Mouse (Mus musculus) liver, embryonic 11.5 days (tissue): ENCODE measurements around the gene Pank2. TPM values are rescaled to one million over a fixed set of nuclear protein-coding genes. Genes with fewer than 3 reads are reported as not detected.

ENCODE experiments used
- ATAC-seq: fragments of 200-750 bp; cut with Nextera tagmentation; replicated peaks from 2 replicates; pipeline ENCODE4 v1.8.0; 2017; ENCODE audit warnings: moderate number of reproducible peaks, mild to moderate bottlenecking, moderate TSS enrichment, moderate library complexity; ENCODE audit not compliant: low FRiP score
- DNase-seq: peaks from one replicate; pipeline ENCODE4 v3.0.0-alpha.2; 2017; ENCODE audit warnings: low spot score
- H3K27ac ChIP-seq: fragments of 300-500 bp; sonication (generic); 2 replicates; pipeline ENCODE4 v1.5.1; 2014; ENCODE audit warnings: mild to moderate bottlenecking, low read depth, low read length, control low read depth
- H3K27me3 ChIP-seq: fragments of 300-500 bp; sonication (generic); replicated peaks from 2 replicates; pipeline ENCODE4 v1.6.1; 2014; ENCODE audit warnings: low read length, mixed read lengths; ENCODE audit not compliant: control insufficient read depth, insufficient read depth
- H3K36me3 ChIP-seq: fragments of 300-500 bp; sonication (generic); 2 replicates; pipeline ENCODE4 v1.6.1; 2014; ENCODE audit warnings: mild to moderate bottlenecking, low read length, moderate library complexity, mixed read lengths; ENCODE audit not compliant: control insufficient read depth, insufficient read depth
- H3K4me1 ChIP-seq: fragments of 300-500 bp; sonication (generic); replicated peaks from 2 replicates; pipeline ENCODE4 v1.6.1; 2014; ENCODE audit warnings: low read length, mixed read lengths; ENCODE audit not compliant: control insufficient read depth, insufficient read depth
- H3K4me2 ChIP-seq: fragments of 300-500 bp; sonication (generic); 2 replicates; pipeline ENCODE4 v1.6.1; 2014; ENCODE audit warnings: mild to moderate bottlenecking, control low read depth, moderate library complexity
- H3K4me3 ChIP-seq: fragments of 300-500 bp; sonication (generic); 2 replicates; pipeline ENCODE4 v1.5.1; 2014; ENCODE audit warnings: low read depth, low read length, control low read depth
- H3K9ac ChIP-seq: fragments of 300-500 bp; sonication (generic); 2 replicates; pipeline ENCODE4 v1.6.1; 2014; ENCODE audit warnings: low read depth, low read length, control low read depth
- H3K9me3 ChIP-seq: fragments of 300-500 bp; sonication (generic); 2 replicates; pipeline ENCODE4 v1.6.1; 2016; ENCODE audit warnings: low read length, inconsistent platforms, mixed read lengths; ENCODE audit not compliant: control insufficient read depth
- WGBS: fragments of 180-500 bp; shearing (Covaris S2); extraction: QIAGEN DNeasy Blood & Tissue Kit; methylation state at CpG from one replicate; pipeline ENCODE4 v1.1.7; 2014; 5-methylcytosine and 5-hydroxymethylcytosine counted together
- polyA plus RNA-seq: library from polyadenylated mRNA; unstranded; fragments of >200 nt; fragmentation: Nextera tagmentation; extraction: Ambion mirVana; gene quantifications from 2 replicates; pipeline ENCODE4 v1.2.1, GENCODE M21; 2014

The Pank2 gene
- polyA plus RNA-seq, 1 experiment from 2014 or later, result 41.7 TPM

DNA sequence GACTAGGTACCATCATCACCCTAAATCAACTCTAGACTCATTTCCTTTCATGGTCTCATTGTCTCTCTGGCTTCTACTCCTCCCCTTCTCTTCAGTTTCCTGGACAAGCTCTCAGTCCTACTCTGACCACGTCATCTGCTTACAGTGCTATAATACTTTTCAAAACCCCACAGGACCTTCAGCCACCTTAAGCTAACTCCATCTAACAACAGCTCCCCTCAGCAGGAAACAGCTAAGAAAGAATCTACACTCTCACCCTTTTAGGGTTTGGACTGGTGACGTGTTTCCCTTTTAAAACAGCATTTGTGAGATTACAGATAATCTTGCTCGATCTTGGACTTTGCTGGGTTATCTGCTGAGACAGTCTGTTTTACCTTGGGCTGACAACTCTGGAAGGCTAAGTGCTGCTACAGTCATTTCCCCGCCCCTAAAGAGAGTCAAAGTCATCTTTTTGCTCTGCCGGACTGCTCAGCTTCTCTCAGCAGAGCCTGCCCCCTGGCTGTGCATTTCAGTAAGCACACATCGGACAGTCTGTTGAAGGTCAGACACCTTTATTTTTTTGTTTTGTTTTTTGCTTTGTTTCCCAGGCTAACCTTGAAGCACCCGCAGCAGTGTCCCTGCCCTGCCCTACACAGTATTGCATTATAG lies 8.5 kb upstream of the Pank2 start:
- Histone ChIP-seq H3K4me1 (peaks cover 23% of the 10 kb centered on the region), H3K4me3 (no peak overlapping the region; the same call in 1 of the 2 replicates), H3K27ac (no peak overlapping the region; the same call in 1 of the 2 replicates), H3K4me2 (peak overlapping the region; percentile 39), H3K36me3 (no peaks in the 10 kb centered on the region), H3K9ac (peak overlapping the region; percentile 15; the same call in 1 of the 2 replicates), H3K27me3 (no peaks in the 10 kb centered on the region), H3K9me3 (no peaks in the 10 kb centered on the region)
- DNase-seq (no peak), ATAC-seq (peak; percentile 84)
- 11% methylated on average over 7 of the region's 7 CpGs for WGBS

DNA sequence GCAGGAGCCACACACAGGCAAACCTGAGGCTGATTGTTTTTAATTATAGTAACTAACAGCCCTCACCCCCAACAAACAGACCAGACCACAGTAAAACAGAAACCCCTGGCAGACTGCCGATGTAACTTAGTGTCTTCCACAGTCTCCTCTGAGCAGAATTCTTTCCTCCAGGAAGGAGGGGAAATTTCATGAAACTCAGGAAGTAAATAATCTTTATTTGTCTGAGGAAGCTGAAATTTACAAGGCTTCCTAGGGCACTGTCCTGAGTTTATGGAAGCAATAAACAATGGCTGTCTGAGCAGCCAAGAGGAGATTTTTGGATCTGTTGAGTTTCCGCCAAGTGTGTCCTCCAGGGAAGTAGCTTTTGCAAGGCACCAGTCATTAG lies 8.0 kb upstream of the Pank2 start:
- 67% methylated on average over 2 of the region's 2 CpGs for WGBS
- Histone ChIP-seq H3K4me2 (peak overlapping the region; percentile 39), H3K9me3 (no peaks in the 10 kb centered on the region), H3K4me3 (no peak overlapping the region; the same call in 1 of the 2 replicates), H3K27me3 (no peaks in the 10 kb centered on the region), H3K9ac (peak overlapping the region; percentile 15; the same call in 1 of the 2 replicates), H3K36me3 (no peaks in the 10 kb centered on the region), H3K4me1 (peaks cover 25% of the 10 kb centered on the region), H3K27ac (no peak overlapping the region; the same call in 1 of the 2 replicates)
- ATAC-seq (no peak), DNase-seq (no peak)

DNA sequence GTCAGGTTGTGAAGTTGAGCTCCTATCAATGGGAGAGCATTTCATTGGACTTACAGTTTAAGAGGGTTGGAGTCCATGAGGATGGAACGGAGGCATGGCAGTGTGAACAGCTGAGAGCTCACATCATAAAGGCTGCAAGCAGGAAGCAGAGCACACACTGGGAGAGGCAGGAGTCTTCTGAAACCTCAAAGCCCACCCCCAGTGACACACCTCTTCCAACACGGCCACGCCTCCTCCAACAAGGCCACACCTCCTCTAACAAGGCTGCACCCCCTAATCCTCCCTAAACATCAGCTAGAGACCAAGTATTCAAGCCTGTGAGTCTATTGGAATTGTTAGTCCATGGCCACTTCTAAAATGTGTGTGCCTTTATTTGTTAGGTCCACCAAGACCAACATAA lies 6.6 kb upstream of the Pank2 start:
- WGBS, result 53% methylated on average over 3 of the region's 3 CpGs
- H3K9ac ChIP-seq, result no peak overlapping the region
- no peaks in the 10 kb centered on the region for H3K27me3 ChIP-seq
- no peaks in the 10 kb centered on the region for H3K9me3 ChIP-seq
- 0 out of 2 replicates have a peak overlapping the region, but pooled peaks have one; percentile 14 for H3K4me2 ChIP-seq
- no peak overlapping the region for H3K27ac ChIP-seq
- no peak overlapping the region for H3K4me3 ChIP-seq
- H3K36me3 ChIP-seq, result no peaks in the 10 kb centered on the region
- DNase-seq (no peak), ATAC-seq (peak; percentile 16; the same call in 1 of the 2 replicates)
- peaks cover 39% of the 10 kb centered on the region for H3K4me1 ChIP-seq

DNA sequence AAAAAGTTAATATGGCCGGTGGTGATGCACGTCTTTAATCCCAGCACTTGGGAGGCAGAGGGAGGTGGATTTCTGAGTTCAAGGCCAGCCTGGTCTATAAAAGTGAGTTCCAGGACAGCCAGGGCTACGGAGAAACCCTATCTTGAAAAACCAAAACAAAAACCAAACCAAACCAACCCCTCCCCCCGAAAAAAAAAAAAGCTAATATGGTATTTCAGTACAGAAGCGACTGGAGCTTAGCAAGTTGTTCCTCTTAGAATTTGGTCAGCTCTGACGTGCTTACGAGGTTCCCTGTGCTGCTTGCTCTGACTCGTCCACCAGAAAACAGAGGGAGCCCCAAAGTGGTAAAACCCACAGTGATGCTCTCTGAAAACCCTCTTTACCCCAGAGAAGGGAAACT lies 3.6 kb upstream of the Pank2 start:
- Histone ChIP-seq H3K4me1 (peaks cover 45% of the 10 kb centered on the region), H3K4me2 (no peak overlapping the region), H3K4me3 (no peak overlapping the region), H3K9me3 (no peaks in the 10 kb centered on the region), H3K27me3 (no peaks in the 10 kb centered on the region), H3K9ac (no peak overlapping the region), H3K27ac (no peak overlapping the region), H3K36me3 (no peaks in the 10 kb centered on the region)
- 74% methylated on average over 8 of the region's 8 CpGs for WGBS
- ATAC-seq (no peak), DNase-seq (no peak)

DNA sequence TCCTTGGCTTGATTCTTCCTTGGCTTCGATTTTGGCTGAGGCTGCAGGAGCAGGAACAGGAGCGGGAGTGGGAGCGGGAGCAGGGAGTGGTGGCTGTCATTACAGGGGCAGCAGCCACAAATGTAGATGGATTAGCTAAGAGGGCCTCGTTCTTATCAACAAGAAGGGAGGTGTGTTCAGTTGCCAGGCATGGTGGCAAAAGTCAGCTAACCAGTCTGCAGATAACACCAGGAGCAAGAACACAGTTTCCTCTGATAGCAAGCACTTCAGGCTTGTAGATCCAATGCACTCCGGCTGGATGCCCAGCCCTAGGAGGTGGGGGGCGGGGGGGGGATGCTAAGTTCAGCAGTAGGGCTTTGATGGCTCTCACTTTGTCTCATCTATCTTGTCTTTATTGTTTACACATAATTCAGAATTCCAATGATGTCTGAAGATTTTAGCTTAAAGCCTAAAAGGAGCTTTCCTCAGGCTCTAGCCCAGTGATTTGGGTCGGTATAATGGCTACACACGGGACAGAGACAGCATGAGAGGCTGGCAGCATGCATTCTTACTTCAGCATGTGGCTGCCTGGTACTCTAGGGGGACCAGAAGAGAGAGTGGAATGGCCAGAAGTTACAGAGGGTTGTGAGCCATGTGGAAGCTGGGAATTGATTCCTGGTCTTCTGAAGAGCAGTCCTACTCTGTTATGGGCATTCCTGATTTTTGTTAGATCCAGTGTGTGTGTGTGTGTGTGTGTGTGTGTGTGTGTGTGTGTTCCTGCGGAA lies 1.6 kb upstream of the Pank2 start:
- Histone ChIP-seq H3K4me1 (peaks cover 43% of the 10 kb centered on the region), H3K9ac (peak overlapping the region; percentile 39; the same call in 1 of the 2 replicates), H3K36me3 (no peaks in the 10 kb centered on the region), H3K9me3 (no peaks in the 10 kb centered on the region), H3K27me3 (no peaks in the 10 kb centered on the region), H3K4me3 (peak overlapping the region; percentile 14; the same call in 1 of the 2 replicates), H3K27ac (peak overlapping the region; percentile 68), H3K4me2 (peak overlapping the region; percentile 77)
- DNase-seq (no peak), ATAC-seq (peak; percentile 47)
- 29% methylated on average over 9 of the region's 9 CpGs for WGBS

DNA sequence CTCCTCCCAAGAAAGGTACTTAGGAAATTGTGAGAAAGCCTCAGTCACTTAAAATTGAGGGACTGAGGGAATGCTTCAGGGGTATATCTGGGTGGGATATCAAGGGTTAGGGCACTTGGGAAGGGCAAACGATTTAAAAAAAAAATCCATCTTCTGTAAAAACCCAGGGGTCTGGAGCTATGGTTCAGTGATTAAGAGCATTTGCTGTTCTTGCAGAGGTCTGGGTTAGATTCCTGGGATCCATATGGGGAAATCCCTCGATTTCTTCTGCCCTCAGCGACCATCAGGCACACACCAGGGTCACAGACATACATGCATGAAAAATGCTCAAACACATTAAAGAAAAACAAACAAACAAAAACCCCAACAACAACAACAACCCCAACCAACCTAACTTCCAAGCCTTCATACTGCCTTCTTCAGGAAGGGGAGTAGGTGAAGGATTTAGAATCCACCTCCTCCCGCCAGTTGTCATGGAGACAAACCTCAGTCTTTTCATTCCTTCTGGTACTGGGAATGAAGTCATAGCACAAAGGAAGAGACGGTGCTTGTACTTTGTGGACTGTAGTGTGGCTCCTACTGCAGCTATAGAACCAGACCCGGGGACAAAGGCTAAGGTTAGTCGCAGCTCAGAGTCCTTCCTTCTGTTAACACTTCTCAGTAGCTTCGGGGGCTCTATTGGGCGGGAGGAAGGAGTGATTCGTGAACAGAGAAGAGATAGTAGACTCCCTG lies 648 bp upstream of the Pank2 start:
- peak overlapping the region; percentile 100 for H3K27ac ChIP-seq
- peak overlapping the region; percentile 77 for H3K4me2 ChIP-seq
- no peaks in the 10 kb centered on the region for H3K9me3 ChIP-seq
- 7% methylated on average over 10 of the region's 10 CpGs for WGBS
- H3K4me3 ChIP-seq, result peak overlapping the region; percentile 88
- peaks cover 41% of the 10 kb centered on the region for H3K4me1 ChIP-seq
- DNase-seq, result no peak
- no peaks in the 10 kb centered on the region for H3K27me3 ChIP-seq
- H3K36me3 ChIP-seq, result no peaks in the 10 kb centered on the region
- peak; percentile 48 for ATAC-seq
- H3K9ac ChIP-seq, result peak overlapping the region; percentile 98

DNA sequence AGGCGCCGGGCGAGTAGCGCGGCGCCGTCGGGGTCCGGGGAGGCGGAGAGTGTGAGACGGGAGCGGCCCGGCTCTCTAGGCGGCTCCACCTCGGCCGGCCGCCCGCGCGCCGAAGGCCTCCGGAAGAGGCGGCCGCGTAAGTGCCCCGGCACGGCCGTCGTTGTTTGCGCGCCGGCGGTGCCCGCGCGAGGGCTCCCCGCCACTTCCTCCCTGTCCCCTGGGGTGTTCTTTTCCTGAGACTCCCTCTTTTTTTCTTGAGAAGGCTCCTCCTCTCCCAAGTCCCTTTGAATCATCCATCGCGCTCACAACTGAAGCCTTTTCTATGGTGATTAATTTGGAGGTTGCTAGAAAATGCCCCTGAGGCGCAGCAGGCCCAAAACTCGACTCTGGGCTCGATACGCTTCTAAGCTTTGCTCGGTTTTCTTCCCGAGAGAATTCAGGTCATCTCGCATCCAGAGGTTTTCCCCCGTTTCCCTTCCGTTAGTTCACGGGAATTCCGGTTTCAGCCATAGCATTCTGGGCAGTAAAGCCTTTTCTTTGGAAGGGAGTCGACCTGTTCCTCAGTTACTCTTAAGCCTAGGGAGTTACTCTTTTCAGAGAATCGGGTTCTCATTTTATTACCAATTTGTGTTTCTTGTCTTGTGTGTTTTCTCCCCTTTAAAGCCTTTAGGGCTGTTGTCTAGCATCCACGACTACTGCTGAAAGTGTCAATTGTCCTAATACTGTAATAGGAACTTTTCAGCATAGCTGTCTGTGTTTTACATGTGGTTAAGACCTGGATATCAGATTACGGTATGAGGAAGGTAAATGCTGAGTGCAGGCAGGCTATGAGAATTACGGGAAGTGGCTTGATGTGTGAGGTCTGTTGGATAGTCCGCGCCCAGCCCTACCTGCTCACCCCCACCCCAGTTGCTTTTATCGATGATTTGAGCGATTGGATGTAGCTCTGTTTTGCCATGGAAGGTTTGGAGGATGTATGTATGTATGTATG lies 680 bp downstream of the Pank2 start:
- Histone ChIP-seq H3K27ac (peak overlapping the region; percentile 100), H3K4me1 (peaks cover 37% of the 10 kb centered on the region), H3K9ac (peak overlapping the region; percentile 98), H3K27me3 (no peaks in the 10 kb centered on the region), H3K9me3 (no peaks in the 10 kb centered on the region), H3K36me3 (no peaks in the 10 kb centered on the region), H3K4me3 (peak overlapping the region; percentile 88), H3K4me2 (peak overlapping the region; percentile 77)
- DNase-seq, result no peak
- WGBS, result under 1% methylated on average over 58 of the region's 59 CpGs
- ATAC-seq, result peak; percentile 80
